Mouse (Mus musculus) ES-CJ7 (cell line): ENCODE results near the gene Abca5.
A peak's percentile ranks its signal among the peaks of the same experiment; 100 is the strongest.

Source experiments
- DNase-seq: peaks from one replicate; pipeline ENCODE4 v3.0.0; 2011; ENCODE audit warnings: low read depth, low spot score

Abca5 gene

DNA sequence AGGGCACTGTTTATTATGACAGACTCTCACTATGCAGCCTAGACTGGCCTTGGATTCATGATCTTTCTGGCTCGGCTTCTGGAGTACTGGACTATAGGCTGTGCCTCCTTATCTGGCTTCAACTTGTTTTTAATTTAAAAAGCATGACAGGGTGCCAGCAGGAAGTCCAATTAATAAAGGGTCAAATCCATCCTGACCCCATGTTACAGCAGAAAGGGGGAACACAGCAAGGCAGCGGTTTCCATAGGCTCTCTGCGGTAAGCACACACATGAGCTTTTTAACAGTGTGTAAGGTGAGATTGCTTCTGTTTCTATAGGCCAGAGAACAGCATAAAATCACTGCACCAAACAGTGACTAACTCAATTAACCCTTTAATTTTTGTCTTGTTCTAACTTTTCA, 34.1 kb downstream of the Abca5 start:
- no peak for DNase-seq

- DNase-seq: no peak
Measured at GRCm38 (mm10) chr11:110297917-110298533, 39.5 kb downstream of the Abca5 start.

GRCm38 (mm10) chr11:110290586-110290985, 46.9 kb downstream of the Abca5 start:
- peak; percentile 82 for DNase-seq

GRCm38 (mm10) chr11:110288423-110288822, 49.1 kb downstream of the Abca5 start:
- DNase-seq: peak; percentile 19

DNA sequence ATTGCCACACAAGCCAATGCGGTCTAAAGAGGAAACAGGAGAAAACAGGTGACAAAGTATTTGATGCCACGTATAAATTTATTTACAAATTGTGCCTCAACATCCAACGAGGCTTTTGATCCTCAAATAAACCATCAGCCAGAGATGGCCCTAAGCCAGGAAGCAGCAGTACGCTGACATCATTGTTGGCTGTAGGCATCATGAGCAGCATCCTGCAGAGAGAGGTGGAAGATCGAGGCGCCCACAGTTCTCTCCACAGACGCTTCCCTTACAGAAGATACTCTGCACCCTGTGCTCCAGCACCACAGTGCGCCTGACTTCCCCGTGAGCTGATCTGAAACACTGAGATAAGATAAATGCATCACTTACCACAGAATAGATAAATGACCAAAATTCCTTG, 49.8 kb downstream of the Abca5 start:
- no peak for DNase-seq

DNA sequence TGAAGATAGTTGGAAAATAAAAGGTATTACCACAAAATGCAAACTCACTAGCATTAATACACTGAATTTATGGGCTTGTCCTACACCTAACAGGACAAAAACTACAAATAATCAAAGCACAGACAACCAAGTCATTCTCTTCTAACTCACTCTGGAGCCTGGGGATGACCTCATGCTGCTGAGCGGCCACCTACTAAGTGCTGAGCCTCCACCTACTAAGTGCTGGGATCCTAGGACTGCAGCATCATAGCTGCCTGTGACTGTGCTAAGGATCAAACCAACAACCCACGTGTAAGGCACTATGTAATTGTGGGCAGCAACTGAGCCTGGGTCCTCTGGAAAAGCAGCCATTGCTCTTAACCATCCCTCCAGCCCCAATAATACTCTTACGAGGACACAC, 51.2 kb downstream of the Abca5 start:
- DNase-seq: no peak

GRCm38 (mm10) chr11:110284849-110285248, 52.7 kb downstream of the Abca5 start:
- no peak for DNase-seq

DNA sequence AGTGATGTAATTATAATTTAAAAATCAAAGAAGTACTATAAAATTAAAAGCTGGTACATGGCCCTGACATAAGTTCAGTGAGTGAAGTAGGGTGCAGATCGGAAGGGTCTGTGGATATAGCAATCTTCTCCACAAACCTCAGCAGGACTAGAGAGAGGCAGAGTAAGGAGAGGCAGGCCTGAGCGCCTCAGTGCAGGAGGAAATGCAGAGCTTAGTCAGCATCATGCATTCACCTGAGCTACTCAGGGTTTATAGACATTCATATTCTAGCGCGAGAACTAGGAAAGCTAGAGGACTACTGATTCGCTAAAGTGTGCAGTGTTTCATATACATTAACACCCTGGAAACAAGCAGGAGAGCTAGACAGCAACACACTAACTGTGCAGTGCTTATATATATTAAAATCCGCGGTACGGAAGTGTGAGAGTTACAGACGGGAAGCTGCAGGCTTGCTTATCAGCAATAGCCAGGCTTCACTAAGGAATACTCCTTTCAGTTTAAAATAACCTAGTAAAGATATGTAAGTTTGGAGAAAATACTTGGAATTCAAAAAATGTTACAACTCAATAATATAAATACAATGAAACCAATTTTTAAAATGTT, 53.2 kb downstream of the Abca5 start:
- no peak for DNase-seq

DNA sequence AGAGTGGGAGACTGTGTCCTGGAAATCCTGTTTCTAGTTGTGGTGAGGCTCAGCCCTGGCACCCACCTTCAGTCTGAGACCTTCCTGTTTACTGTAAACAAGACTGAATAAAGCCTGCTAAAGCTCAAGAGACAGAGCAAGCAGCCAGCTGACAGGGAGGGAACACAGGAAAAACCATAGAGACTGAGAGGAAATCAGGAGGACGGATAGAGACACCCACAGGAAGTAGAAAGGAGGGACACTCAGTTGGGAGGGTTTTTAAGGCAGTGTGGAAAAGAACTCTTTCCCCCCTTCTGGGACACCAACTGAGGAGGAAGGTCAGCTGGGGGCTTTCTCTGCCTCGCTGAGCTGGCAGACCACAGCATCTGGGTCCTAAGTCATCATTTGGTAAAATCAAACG, 62.7 kb downstream of the Abca5 start:
- peak; percentile 36 for DNase-seq

DNA sequence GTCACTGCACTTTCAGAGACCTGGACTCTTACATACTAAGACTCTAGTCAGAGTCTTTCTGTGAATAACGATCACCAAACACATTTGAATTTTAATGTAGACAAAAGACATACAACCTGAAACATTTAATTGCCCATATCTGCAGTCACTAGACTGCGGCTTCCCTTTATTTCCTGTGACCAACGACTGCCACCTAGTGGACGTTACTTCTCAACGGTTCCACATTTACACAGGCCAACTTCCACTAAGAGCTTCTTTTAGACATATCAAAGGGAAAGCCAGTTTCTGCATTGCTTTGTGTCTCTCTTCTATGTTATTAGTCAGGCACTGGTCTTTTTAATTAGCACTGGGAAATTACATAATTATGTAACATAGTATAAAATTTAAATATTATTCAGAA, 65.8 kb downstream of the Abca5 start:
- DNase-seq: peak; percentile 80

DNA sequence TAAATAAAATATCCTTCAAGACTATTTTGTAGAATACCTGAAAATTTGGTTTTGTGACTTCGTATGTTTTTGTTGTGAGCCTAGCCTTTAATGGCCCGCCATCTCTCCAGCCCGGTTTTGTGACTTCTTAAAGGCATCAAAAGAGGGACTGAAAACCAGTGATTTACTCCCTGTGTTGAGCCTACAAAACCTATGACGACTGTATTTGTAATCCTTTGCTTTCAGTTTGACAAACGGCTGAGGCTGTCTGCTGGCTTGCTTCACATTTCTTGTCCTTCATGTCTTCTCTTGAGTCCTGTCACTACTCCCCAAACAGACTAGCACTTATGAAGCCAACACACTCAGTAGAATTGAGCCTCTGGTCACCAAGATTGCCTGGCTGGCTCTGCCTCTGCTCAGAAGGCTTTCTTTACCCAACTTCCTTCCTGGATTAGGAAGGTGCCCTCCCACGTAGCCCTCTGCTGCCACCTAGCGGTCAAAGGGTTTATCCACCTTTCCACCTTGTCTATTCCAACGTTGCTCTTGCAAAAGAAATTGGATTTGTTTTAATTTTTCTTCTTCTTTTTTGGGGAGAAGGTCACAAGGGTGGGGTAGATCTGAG, 69.2 kb downstream of the Abca5 start:
- peak; percentile 55 for DNase-seq

- DNase-seq: no peak
Measured at GRCm38 (mm10) chr11:110267232-110267631, 70.3 kb downstream of the Abca5 start.

GRCm38 (mm10) chr11:110266757-110267156, 70.8 kb downstream of the Abca5 start:
- DNase-seq: no peak

GRCm38 (mm10) chr11:110261867-110262266, 75.6 kb downstream of the Abca5 start:
- no peak for DNase-seq

DNA sequence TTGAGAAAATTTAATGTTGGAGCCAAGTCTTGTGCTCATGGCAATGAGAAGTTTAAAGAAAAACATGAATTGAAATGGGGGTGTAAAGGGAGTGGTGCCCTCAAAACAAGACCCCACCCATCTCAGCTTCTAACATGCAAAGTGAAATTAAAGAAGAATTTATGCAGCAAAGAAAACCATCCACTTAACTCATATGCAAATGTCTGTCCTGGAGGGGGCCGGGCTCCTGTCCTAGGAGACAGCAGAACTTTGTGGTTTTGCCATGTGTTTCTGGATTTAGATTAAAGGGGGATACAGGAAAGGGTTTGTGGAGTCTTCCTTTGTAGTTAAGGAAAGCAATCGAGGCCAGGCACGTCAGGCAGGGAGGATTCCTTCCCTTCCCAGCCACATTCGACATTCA, 79.6 kb downstream of the Abca5 start:
- peak; percentile 79 for DNase-seq

- DNase-seq: no peak
Measured at GRCm38 (mm10) chr11:110257061-110257460, 80.5 kb downstream of the Abca5 start.

DNA sequence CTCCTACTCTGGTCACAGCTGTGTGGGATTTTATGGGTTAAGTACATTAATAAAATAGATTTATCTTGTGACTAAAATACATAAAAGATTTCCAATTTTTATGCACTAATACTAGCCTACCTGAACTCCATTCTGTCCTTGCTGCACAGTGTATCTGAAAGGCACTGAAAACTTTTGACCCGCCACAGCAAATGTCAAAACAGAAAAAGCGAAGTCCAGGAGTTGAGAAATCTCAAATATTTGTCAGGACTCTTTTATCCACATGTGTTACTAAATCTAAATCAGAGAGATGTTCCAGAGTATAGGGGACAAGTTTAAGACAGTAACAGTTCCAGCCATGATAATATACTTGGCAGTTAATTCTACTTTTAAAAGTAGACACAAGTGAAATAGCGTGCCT, 85.3 kb downstream of the Abca5 start:
- DNase-seq: no peak

DNA sequence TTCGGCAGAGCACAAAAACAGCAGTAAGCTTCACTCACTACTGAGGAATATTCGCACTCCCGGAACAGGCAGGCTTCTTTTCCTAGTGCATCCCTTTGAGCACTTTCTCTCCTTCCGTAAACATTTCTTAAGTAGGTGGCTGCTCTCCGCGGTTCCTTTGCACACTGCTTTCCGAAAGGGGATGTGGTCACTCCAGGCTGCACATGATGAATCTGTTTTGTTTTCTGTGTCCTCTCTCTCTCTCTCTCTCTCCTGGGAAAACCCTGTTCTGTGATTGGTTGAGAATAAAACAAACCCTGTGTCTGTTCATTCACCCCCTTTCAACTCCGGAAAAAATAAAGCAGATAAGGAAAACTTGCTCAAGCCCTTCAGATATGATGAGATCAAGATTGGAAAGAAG, 86.0 kb downstream of the Abca5 start, which contains the start of gene Abca6:
Gene Abca6 (minus strand): TSS at position 243 of the 400 bp plus-strand sequence.
- no peak for DNase-seq

DNA sequence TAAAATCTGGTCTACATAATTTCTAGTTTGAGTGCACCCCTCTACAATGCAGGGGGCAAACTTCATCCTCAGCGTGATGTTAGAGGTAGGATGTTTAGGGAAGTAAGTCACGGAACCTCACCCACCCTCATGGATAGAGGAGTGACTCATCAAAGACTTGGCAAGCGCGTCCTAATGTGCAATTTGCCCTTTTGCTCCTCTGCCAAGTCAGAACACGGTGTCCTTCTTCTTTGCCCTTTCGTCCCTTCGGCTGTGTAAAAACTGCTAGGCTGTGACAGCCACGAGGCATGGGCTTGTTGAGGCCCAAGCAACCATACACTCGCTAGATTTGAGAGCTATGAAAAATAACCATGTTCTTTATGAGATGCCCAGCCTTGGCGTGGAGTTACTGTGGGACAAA, 92.8 kb downstream of the Abca5 start:
- DNase-seq: no peak

GRCm38 (mm10) chr11:110237466-110237865, 100.0 kb downstream of the Abca5 start:
- DNase-seq: no peak

GRCm38 (mm10) chr11:110232975-110233374, 104.5 kb downstream of the Abca5 start:
- no peak for DNase-seq
